15 mouse cellular contexts compared by ENCODE assay signal in genomic region chr1:168164945-168165344, GRCm38 (mm10).
DNase-seq lines count a peak whose midpoint lies in the region; ATAC-seq and TF ChIP-seq lines count a peak whose summit lies in the region.
"Had no signal": no experiment of that assay in that cellular context is flagged by ENCODE, and none has a peak within 500 bp of the region (broad histone marks: within the 10 kb centered on the region; RNA-seq: fewer than 3 reads in every experiment).

No protein-coding gene starts in this region.

- WGBS in kidney, embryonic 15.5 days = 46% methylated on average over 3 of the region's 3 CpGs
- 69% methylated on average over 3 of the region's 3 CpGs for WGBS in hindbrain, embryonic 14.5 days
- 81% methylated on average over 3 of the region's 3 CpGs for WGBS in neural tube, embryonic 12.5 days

- DNase-seq in gastrocnemius, adult 2 months = no peak
- no peak for DNase-seq in gastrocnemius, postnatal 14 days
- DNase-seq in kidney, postnatal 25 days = no peak
- no peak for DNase-seq in hindbrain, embryonic 14.5 days (ENCODE audit: low spot score)
- DNase-seq in retina, postnatal 1 day = no peak
- DNase-seq: adrenal gland, adult 8-10 months; cerebellum, adult 2 months; right cerebral cortex, postnatal 14 days had no signal

- TF ChIP-seq CTCF in gastrocnemius, adult 2 months (IDR thresholded peaks at IDR 0.05) = no peak

- intact Hi-C loops in gastrocnemius, adult 2 months (cut with DNase I) = no loop called here
- intact Hi-C loops in gastrocnemius, postnatal 14 days (cut with DNase I; ENCODE audit: low total_unique reads) = no loop called here

- H3K4me2 ChIP-seq in kidney, embryonic 15.5 days = no peak overlapping the region
- no peak overlapping the region for H3K4me2 ChIP-seq in hindbrain, embryonic 14.5 days (replicated peaks)
- H3K4me2 ChIP-seq in neural tube, embryonic 12.5 days (replicated peaks) = peak overlapping the region; percentile 48; the same call in 1 of the 2 replicates
- H3K4me2 ChIP-seq: heart, embryonic 12.5 days; intestine, embryonic 15.5 days; liver, embryonic 12.5 days had no signal

- 0 out of 2 replicates have a peak overlapping the region, but pooled peaks have one; percentile 24 for H3K27ac ChIP-seq in gastrocnemius, adult 2 months
- H3K27ac ChIP-seq in kidney, embryonic 15.5 days = peak overlapping the region; percentile 66
- peak overlapping the region; percentile 66 for H3K27ac ChIP-seq in hindbrain, embryonic 14.5 days
- 0 out of 2 replicates have a peak overlapping the region, but pooled peaks have one; percentile 46 for H3K27ac ChIP-seq in neural tube, embryonic 12.5 days
- H3K27ac ChIP-seq: intestine, embryonic 15.5 days; liver, embryonic 12.5 days had no signal

- H3K4me3 ChIP-seq in gastrocnemius, adult 2 months = no peak overlapping the region
- H3K4me3 ChIP-seq in kidney, embryonic 15.5 days (replicated peaks) = no peak overlapping the region
- no peak overlapping the region for H3K4me3 ChIP-seq in hindbrain, embryonic 14.5 days (replicated peaks; ENCODE audit: low read length)
- no peak overlapping the region for H3K4me3 ChIP-seq in neural tube, embryonic 12.5 days
- H3K4me3 ChIP-seq: heart, embryonic 12.5 days; intestine, embryonic 15.5 days; liver, embryonic 12.5 days; megakaryocyte, embryonic 14.5 days had no signal

- 0 out of 2 replicates have a peak, but pooled peaks have one; percentile 52 for ATAC-seq in kidney, embryonic 15.5 days (replicated peaks; ENCODE audit: low FRiP score)
- ATAC-seq in hindbrain, embryonic 14.5 days (ENCODE audit: low FRiP score) = no peak
- no peak for ATAC-seq in neural tube, embryonic 12.5 days (ENCODE audit: low FRiP score, low read depth)
- ATAC-seq in frontal cortex, adult (ENCODE audit: low TSS enrichment) = no peak
- ATAC-seq: intestine, embryonic 15.5 days; liver, embryonic 12.5 days had no signal

- H3K36me3 ChIP-seq in kidney, embryonic 15.5 days = peaks cover 28% of the 10 kb centered on the region
- H3K36me3 ChIP-seq in hindbrain, embryonic 14.5 days (replicated peaks; ENCODE audit: control insufficient read depth, insufficient read depth) = peaks cover 4% of the 10 kb centered on the region; the same call in 1 of the 2 replicates
- no peaks in the 10 kb centered on the region; the same call in 1 of the 2 replicates for H3K36me3 ChIP-seq in neural tube, embryonic 12.5 days
- H3K36me3 ChIP-seq: intestine, embryonic 15.5 days; liver, embryonic 12.5 days had no signal

- H3K27me3 ChIP-seq in kidney, embryonic 15.5 days = no peaks in the 10 kb centered on the region
- H3K27me3 ChIP-seq in hindbrain, embryonic 14.5 days (ENCODE audit: control insufficient read depth, insufficient read depth, low read length) = no peaks in the 10 kb centered on the region
- H3K27me3 ChIP-seq in neural tube, embryonic 12.5 days (replicated peaks) = no peaks in the 10 kb centered on the region
- H3K27me3 ChIP-seq: heart, embryonic 12.5 days; intestine, embryonic 15.5 days; liver, embryonic 12.5 days; megakaryocyte, embryonic 14.5 days had no signal

- peaks cover 28% of the 10 kb centered on the region for H3K4me1 ChIP-seq in kidney, embryonic 15.5 days
- H3K4me1 ChIP-seq in hindbrain, embryonic 14.5 days (replicated peaks; ENCODE audit: control insufficient read depth, insufficient read depth, low read length) = peaks cover 27% of the 10 kb centered on the region
- H3K4me1 ChIP-seq in neural tube, embryonic 12.5 days = peaks cover 35% of the 10 kb centered on the region
- H3K4me1 ChIP-seq: intestine, embryonic 15.5 days had no signal

- H3K9ac ChIP-seq in kidney, embryonic 15.5 days = no peak overlapping the region
- H3K9ac ChIP-seq in hindbrain, embryonic 14.5 days = no peak overlapping the region
- H3K9ac ChIP-seq in neural tube, embryonic 12.5 days = no peak overlapping the region
- H3K9ac ChIP-seq: heart, embryonic 12.5 days; intestine, embryonic 15.5 days; liver, embryonic 12.5 days had no signal

- no peaks in the 10 kb centered on the region for H3K9me3 ChIP-seq in kidney, embryonic 15.5 days (replicated peaks)
- H3K9me3 ChIP-seq in hindbrain, embryonic 14.5 days (ENCODE audit: control insufficient read depth, low read length) = no peaks in the 10 kb centered on the region
- no peaks in the 10 kb centered on the region for H3K9me3 ChIP-seq in neural tube, embryonic 12.5 days
- H3K9me3 ChIP-seq: heart, embryonic 12.5 days; intestine, embryonic 15.5 days; liver, embryonic 12.5 days; megakaryocyte, embryonic 14.5 days had no signal
